In the genomic region with DNA sequence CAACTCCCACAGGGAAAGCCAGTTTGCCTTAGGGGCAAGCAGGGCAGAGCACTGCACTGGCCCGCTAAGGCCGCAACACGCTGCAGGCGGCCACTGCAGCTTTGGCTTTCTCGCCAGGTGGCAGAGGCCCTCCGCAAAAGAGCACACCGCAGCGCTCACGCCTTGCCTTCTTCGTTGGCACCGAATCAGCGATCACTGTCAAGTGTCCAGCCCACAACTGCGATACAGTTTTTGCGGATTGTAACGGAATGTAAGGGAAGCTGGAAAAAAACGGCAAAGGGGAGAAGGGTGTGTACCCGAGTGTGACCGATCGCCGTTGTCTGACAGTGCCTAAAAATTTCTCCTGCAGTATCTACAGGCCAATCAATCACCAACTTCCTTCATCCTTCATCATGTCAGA, we compare ENCODE assay signal across 8 mouse cellular contexts. TPM values are rescaled to one million over a fixed set of nuclear protein-coding genes. Genes with fewer than 3 reads are reported as not detected.
DNase-seq lines count a peak whose midpoint lies in the region; ATAC-seq and TF ChIP-seq lines count a peak whose summit lies in the region.

No protein-coding gene starts in this region.

- peaks cover 12% of the 10 kb centered on the region for H3K4me1 ChIP-seq in embryonic fibroblast, embryonic 13.5 days (ENCODE audit: control insufficient read depth, insufficient read depth, low read length)
- peaks cover 6% of the 10 kb centered on the region; the same call in 1 of the 2 replicates for H3K4me1 ChIP-seq in intestine, postnatal 0 days (replicated peaks; ENCODE audit: control insufficient read depth, insufficient read depth, low read length)
- peaks cover 13% of the 10 kb centered on the region for H3K4me1 ChIP-seq in thymus, adult 2 months (replicated peaks; ENCODE audit: control insufficient read depth, insufficient read depth, low read length)

- peak; percentile 33 to 34 for DNase-seq in left cerebral cortex, adult 18-20 months (ENCODE audit: low spot score in 2 of 2)
- no peak for DNase-seq in left cerebral cortex, adult 8-10 months (ENCODE audit: low spot score in 2 of 2)
- peak; percentile 67 for DNase-seq in brain, embryonic 14.5 days (ENCODE audit: low read depth)
- peak; percentile 36 for DNase-seq in neural tube, embryonic 10.5 days (ENCODE audit: extremely low spot score, low spot score)
- no peak for DNase-seq in thymus, adult 2 months
- DNase-seq in spleen, postnatal 10 days (ENCODE audit: low spot score in 2 of 2): no peak

- no peak for ATAC-seq in intestine, postnatal 0 days

- H3K27ac ChIP-seq in embryonic fibroblast, embryonic 13.5 days (ENCODE audit: insufficient read depth, low read length): no peak overlapping the region
- H3K27ac ChIP-seq in intestine, postnatal 0 days (ENCODE audit: low read depth, low read length): no peak overlapping the region
- no peak overlapping the region for H3K27ac ChIP-seq in thymus, adult 2 months (ENCODE audit: control insufficient read depth, insufficient read depth, low read length)

- peak overlapping the region; percentile 95 for H3K4me2 ChIP-seq in intestine, postnatal 0 days (replicated peaks; ENCODE audit: low read depth)

- no peak overlapping the region for H3K9ac ChIP-seq in intestine, postnatal 0 days (ENCODE audit: low read depth, low read length)

- H3K9me3 ChIP-seq in intestine, postnatal 0 days (ENCODE audit: control insufficient read depth): no peaks in the 10 kb centered on the region

- peaks cover 39% of the 10 kb centered on the region for H3K27me3 ChIP-seq in intestine, postnatal 0 days (replicated peaks; ENCODE audit: control insufficient read depth, insufficient read depth, low read length)
- H3K27me3 ChIP-seq in thymus, adult 2 months (ENCODE audit: control insufficient read depth, insufficient read depth, low read length): peaks cover 9% of the 10 kb centered on the region; the same call in 1 of the 2 replicates

- peak overlapping the region; percentile 58 for H3K4me3 ChIP-seq in embryonic fibroblast, embryonic 13.5 days (ENCODE audit: insufficient read depth, low read length)
- peak overlapping the region; percentile 50 for H3K4me3 ChIP-seq in intestine, postnatal 0 days (ENCODE audit: low read depth, low read length)
- H3K4me3 ChIP-seq in thymus, adult 2 months (ENCODE audit: control insufficient read depth, insufficient read depth, low read length): no peak overlapping the region

- WGBS in intestine, postnatal 0 days: 7% methylated on average over 20 of the region's 20 CpGs
- 5% methylated on average over 20 of the region's 20 CpGs for WGBS in thymus, adult 2 months

- TF ChIP-seq CTCF in brain, embryonic 14.5 days (IDR thresholded peaks at IDR 0.05; ENCODE audit: borderline replicate concordance, extremely low read depth, insufficient read depth, insufficient read length): 0 out of 2 replicates have a peak, but pooled peaks have one; percentile 2
- TF ChIP-seq CTCF in embryonic fibroblast, embryonic 13.5 days (IDR thresholded peaks at IDR 0.05; ENCODE audit: borderline replicate concordance, insufficient read depth, low read length): 0 out of 2 replicates have a peak, but pooled peaks have one; percentile 7
- TF ChIP-seq CTCF in intestine, postnatal 0 days (IDR thresholded peaks at IDR 0.05; ENCODE audit: low read depth): peak; percentile 11; the same call in 1 of the 2 replicates
- no peak for TF ChIP-seq CTCF in thymus, adult 2 months (IDR thresholded peaks at IDR 0.05; ENCODE audit: borderline replicate concordance, control insufficient read depth, extremely low read depth, insufficient read depth, low read length, poor library complexity)

- no peak for TF ChIP-seq POLR2A in brain, embryonic 14.5 days (IDR thresholded peaks at IDR 0.05; ENCODE audit: borderline replicate concordance, extremely low read depth, insufficient read depth, insufficient read length, poor library complexity, severe bottlenecking)
- TF ChIP-seq POLR2A in embryonic fibroblast, embryonic 13.5 days (IDR thresholded peaks at IDR 0.05; ENCODE audit: low read depth, low read length): no peak
- no peak for TF ChIP-seq POLR2A in thymus, adult 2 months (IDR thresholded peaks at IDR 0.05; ENCODE audit: control insufficient read depth, extremely low read depth, insufficient read depth, low read length, poor library complexity)

- H3K36me3 ChIP-seq in intestine, postnatal 0 days (ENCODE audit: control insufficient read depth, insufficient read depth): no peaks in the 10 kb centered on the region
- H3K36me3 ChIP-seq in thymus, adult 2 months (ENCODE audit: control insufficient read depth, insufficient read depth, low read length): no peaks in the 10 kb centered on the region

RNA-seq across cellular contexts. Expression of a gene that starts 0.7 kb away (rescaled TPM):
- 100 to 1,000 TPM; 142 to 143 TPM for total RNA-seq in left cerebral cortex, adult 18-20 months (2021)
- 100 to 1,000 TPM; 128 to 153 (median 139) TPM for total RNA-seq in left cerebral cortex, adult 8-10 months (2022)
- polyA plus RNA-seq in brain, embryonic 14.5 days (2012; rRNA removed): 21.8 and 25.5 TPM in 2 replicates
- 5.6 and 6.4 TPM in 2 replicates for polyA plus RNA-seq in embryonic fibroblast, embryonic 13.5 days (2011; ENCODE audit: insufficient read length, low read depth, missing spikeins)
- 0.33 and 0.35 TPM in 2 replicates for polyA plus RNA-seq in intestine, postnatal 0 days (2015; fragmentation: Nextera tagmentation; extraction: Ambion mirVana)
- polyA plus RNA-seq in thymus, adult 2 months (2012; rRNA removed): 0.41 and 0.55 TPM in 2 replicates

RNA-seq across cellular contexts. Expression of a gene that starts 1.1 kb away (rescaled TPM):
- 100 to 1,000 TPM; 216 to 227 TPM for total RNA-seq in left cerebral cortex, adult 18-20 months (2021)
- 100 to 1,000 TPM; 223 to 258 (median 235) TPM for total RNA-seq in left cerebral cortex, adult 8-10 months (2022)
- 45.3 and 96.0 TPM in 2 replicates for polyA plus RNA-seq in brain, embryonic 14.5 days (2012; rRNA removed)
- polyA plus RNA-seq in embryonic fibroblast, embryonic 13.5 days (2011; ENCODE audit: insufficient read length, low read depth, missing spikeins): 101 and 129 TPM in 2 replicates
- 19.0 and 22.0 TPM in 2 replicates for polyA plus RNA-seq in intestine, postnatal 0 days (2015; fragmentation: Nextera tagmentation; extraction: Ambion mirVana)
- 23.1 and 24.2 TPM in 2 replicates for polyA plus RNA-seq in thymus, adult 2 months (2012; rRNA removed)

Comparison
In these comparisons a context has a peak if more than half of its experiments do, and no peak if none do; other contexts are left out.
1. DNase-seq: peak in left cerebral cortex, adult 18-20 months (2 of 2), brain, embryonic 14.5 days (single experiment) and neural tube, embryonic 10.5 days (single experiment); none in left cerebral cortex, adult 8-10 months (0 of 2), thymus, adult 2 months (single experiment) and spleen, postnatal 10 days (0 of 2).